Mouse (Mus musculus): Measurements from ENCODE around the gene Prkag1. TPM values are rescaled to one million over a fixed set of nuclear protein-coding genes. Genes with fewer than 3 reads are reported as not detected.

Gene Prkag1
- total and polyA plus RNA-seq, 2 experiments from 2014 or later = 45.1 to 50.6 TPM

- peak; percentile 15 for DNase-seq (ENCODE audit: low spot score)
- H3K4me1 ChIP-seq (ENCODE audit: insufficient read depth, low read length) = peaks cover 18% of the 10 kb centered on the region
- H3K27me3 ChIP-seq (ENCODE audit: insufficient read depth, low read length) = peaks cover 50% of the 10 kb centered on the region
- peak overlapping the region; percentile 52 for H3K4me3 ChIP-seq (ENCODE audit: low read depth, low read length)
- peaks cover 9% of the 10 kb centered on the region for H3K36me3 ChIP-seq (ENCODE audit: insufficient read depth, low read length)
- 0 out of 2 replicates have a peak overlapping the region, but pooled peaks have one; percentile 14 for H3K9ac ChIP-seq (replicated peaks; ENCODE audit: low read length, poor library complexity, severe bottlenecking)
- peak overlapping the region; percentile 80 for H3K4me2 ChIP-seq (ENCODE audit: low read depth, low read length, poor library complexity, severe bottlenecking)
- no peak overlapping the region for H3K27ac ChIP-seq (ENCODE audit: low read depth, low read length)
- WGBS = 8% methylated on average over 6 of the region's 6 CpGs
- ATAC-seq (ENCODE audit: low FRiP score) = no peak
- no peaks in the 10 kb centered on the region for H3K9me3 ChIP-seq (ENCODE audit: low read length)
- no peak for TF ChIP-seq CTCF (IDR thresholded peaks at IDR 0.05)
These were observed 22.6 kb downstream of the Prkag1 start for GRCm38 (mm10) chr15:98808651-98809134.

GRCm38 (mm10) chr15:98807895-98808650, 23.2 kb downstream of the Prkag1 start:
- H3K36me3 ChIP-seq (ENCODE audit: insufficient read depth, low read length) = peaks cover 4% of the 10 kb centered on the region; the same call in 1 of the 2 replicates
- H3K4me1 ChIP-seq (ENCODE audit: insufficient read depth, low read length) = peaks cover 18% of the 10 kb centered on the region
- H3K4me3 ChIP-seq (ENCODE audit: low read depth, low read length) = peak overlapping the region; percentile 52
- H3K4me2 ChIP-seq (ENCODE audit: low read depth, low read length, poor library complexity, severe bottlenecking) = peak overlapping the region; percentile 80
- no peak overlapping the region for H3K27ac ChIP-seq (ENCODE audit: low read depth, low read length)
- H3K27me3 ChIP-seq (ENCODE audit: insufficient read depth, low read length) = peaks cover 55% of the 10 kb centered on the region
- ATAC-seq (ENCODE audit: low FRiP score) (peak; percentile 66), DNase-seq (ENCODE audit: low spot score) (peak; percentile 76)
- peak; percentile 20; the same call in 1 of the 2 replicates for TF ChIP-seq CTCF (IDR thresholded peaks at IDR 0.05)
- H3K9ac ChIP-seq (replicated peaks; ENCODE audit: low read length, poor library complexity, severe bottlenecking) = peak overlapping the region; percentile 14; the same call in 1 of the 2 replicates
- no peaks in the 10 kb centered on the region for H3K9me3 ChIP-seq (ENCODE audit: low read length)
- under 1% methylated on average over 34 of the region's 34 CpGs for WGBS

GRCm38 (mm10) chr15:98806809-98807770, 24.2 kb downstream of the Prkag1 start:
- Histone ChIP-seq H3K36me3 (ENCODE audit: insufficient read depth, low read length) (no peaks in the 10 kb centered on the region), H3K9ac (replicated peaks; ENCODE audit: low read length, poor library complexity, severe bottlenecking) (0 out of 2 replicates have a peak overlapping the region, but pooled peaks have one; percentile 3), H3K27ac (ENCODE audit: low read depth, low read length) (no peak overlapping the region), H3K27me3 (ENCODE audit: insufficient read depth, low read length) (peaks cover 64% of the 10 kb centered on the region), H3K4me2 (ENCODE audit: low read depth, low read length, poor library complexity, severe bottlenecking) (peak overlapping the region; percentile 80), H3K4me3 (ENCODE audit: low read depth, low read length) (peak overlapping the region; percentile 52), H3K9me3 (ENCODE audit: low read length) (no peaks in the 10 kb centered on the region), H3K4me1 (ENCODE audit: insufficient read depth, low read length) (peaks cover 18% of the 10 kb centered on the region)
- DNase-seq (ENCODE audit: low spot score) = no peak
- TF ChIP-seq CTCF (IDR thresholded peaks at IDR 0.05) = no peak
- no peak for ATAC-seq (ENCODE audit: low FRiP score)
- 1% methylated on average over 53 of the region's 58 CpGs for WGBS

GRCm38 (mm10) chr15:98806071-98806808, 25.1 kb downstream of the Prkag1 start:
- Histone ChIP-seq H3K4me2 (ENCODE audit: low read depth, low read length, poor library complexity, severe bottlenecking) (peak overlapping the region; percentile 85), H3K9me3 (ENCODE audit: low read length) (no peaks in the 10 kb centered on the region), H3K4me3 (ENCODE audit: low read depth, low read length) (peak overlapping the region; percentile 52), H3K36me3 (ENCODE audit: insufficient read depth, low read length) (no peaks in the 10 kb centered on the region), H3K27me3 (ENCODE audit: insufficient read depth, low read length) (peaks cover 73% of the 10 kb centered on the region), H3K4me1 (ENCODE audit: insufficient read depth, low read length) (peaks cover 18% of the 10 kb centered on the region), H3K9ac (replicated peaks; ENCODE audit: low read length, poor library complexity, severe bottlenecking) (no peak overlapping the region), H3K27ac (ENCODE audit: low read depth, low read length) (no peak overlapping the region)
- ATAC-seq (ENCODE audit: low FRiP score) = no peak
- 8% methylated on average over 30 of the region's 30 CpGs for WGBS
- no peak for DNase-seq (ENCODE audit: low spot score)
- TF ChIP-seq CTCF (IDR thresholded peaks at IDR 0.05) = no peak

- TF ChIP-seq CTCF (IDR thresholded peaks at IDR 0.05) = peak; percentile 73
- Histone ChIP-seq H3K27me3 (ENCODE audit: insufficient read depth, low read length) (peaks cover 80% of the 10 kb centered on the region), H3K36me3 (ENCODE audit: insufficient read depth, low read length) (no peaks in the 10 kb centered on the region), H3K4me2 (ENCODE audit: low read depth, low read length, poor library complexity, severe bottlenecking) (peak overlapping the region; percentile 85), H3K4me3 (ENCODE audit: low read depth, low read length) (peak overlapping the region; percentile 45), H3K9ac (replicated peaks; ENCODE audit: low read length, poor library complexity, severe bottlenecking) (peak overlapping the region; percentile 60), H3K9me3 (ENCODE audit: low read length) (no peaks in the 10 kb centered on the region), H3K4me1 (ENCODE audit: insufficient read depth, low read length) (peaks cover 18% of the 10 kb centered on the region), H3K27ac (ENCODE audit: low read depth, low read length) (no peak overlapping the region)
- peak; percentile 74 for DNase-seq (ENCODE audit: low spot score)
- WGBS = under 1% methylated on average over 61 of the region's 64 CpGs
- no peak for ATAC-seq (ENCODE audit: low FRiP score)
These were observed 25.8 kb downstream of the Prkag1 start for GRCm38 (mm10) chr15:98805324-98806040.
